Mouse (Mus musculus) forebrain, embryonic 11.5 days (tissue): ENCODE measurements around the gene A930004D18Rik. TPM values are rescaled to one million over a fixed set of nuclear protein-coding genes. Genes with fewer than 3 reads are reported as not detected.

Source experiments
- ATAC-seq: fragments of 200-750 bp; cut with Nextera tagmentation; replicated peaks from 2 replicates; pipeline ENCODE4 v1.8.0; 2017; ENCODE audit warnings: moderate TSS enrichment; ENCODE audit not compliant: low FRiP score
- DNase-seq: peaks from one replicate; pipeline ENCODE4 v3.0.0-alpha.2; 2017; ENCODE audit warnings: low spot score
- H3K27ac ChIP-seq: fragments of 300-500 bp; sonication (generic); 2 replicates; pipeline ENCODE4 v1.5.1; 2014; ENCODE audit warnings: low read depth, low read length
- H3K27me3 ChIP-seq: fragments of 300-500 bp; sonication (generic); 2 replicates; pipeline ENCODE4 v1.6.1; 2014; ENCODE audit warnings: mild to moderate bottlenecking, low read length, mixed read lengths; ENCODE audit not compliant: control insufficient read depth, insufficient read depth
- H3K36me3 ChIP-seq: fragments of 300-500 bp; sonication (generic); 2 replicates; pipeline ENCODE4 v1.6.1; 2014; ENCODE audit warnings: mild to moderate bottlenecking, low read length, moderate library complexity, mixed read lengths; ENCODE audit not compliant: control insufficient read depth, insufficient read depth
- H3K4me1 ChIP-seq: fragments of 300-500 bp; sonication (generic); replicated peaks from 2 replicates; pipeline ENCODE4 v1.6.1; 2014; ENCODE audit warnings: low read length, mixed read lengths; ENCODE audit not compliant: control insufficient read depth, insufficient read depth
- H3K4me2 ChIP-seq: fragments of 300-500 bp; sonication (generic); 2 replicates; pipeline ENCODE4 v1.6.1; 2014; ENCODE audit warnings: low read depth, mild to moderate bottlenecking, low read length, moderate library complexity, mixed read lengths; ENCODE audit not compliant: severe bottlenecking
- H3K4me3 ChIP-seq: fragments of 300-500 bp; sonication (generic); 2 replicates; pipeline ENCODE4 v1.5.1; 2014; ENCODE audit warnings: low read depth, low read length
- H3K9ac ChIP-seq: fragments of 300-500 bp; sonication (generic); 2 replicates; pipeline ENCODE4 v1.6.1; 2014; ENCODE audit warnings: low read length
- H3K9me3 ChIP-seq: fragments of 300-500 bp; sonication (generic); 2 replicates; pipeline ENCODE4 v1.6.1; 2016; ENCODE audit warnings: low read length, mixed read lengths; ENCODE audit not compliant: control insufficient read depth
- WGBS: fragments of 180-500 bp; shearing (Covaris S2); extraction: QIAGEN DNeasy Blood & Tissue Kit; methylation state at CpG from one replicate; pipeline ENCODE4 v1.1.7; 2014; 5-methylcytosine and 5-hydroxymethylcytosine counted together
- polyA plus RNA-seq: library from polyadenylated mRNA; unstranded; fragments of >200 nt; fragmentation: Nextera tagmentation; extraction: Ambion mirVana; gene quantifications from 2 replicates; pipeline ENCODE4 v1.2.1, GENCODE M21; 2014

Gene A930004D18Rik
- polyA plus RNA-seq, 1 experiment from 2014 or later, result 12.2 TPM

DNA sequence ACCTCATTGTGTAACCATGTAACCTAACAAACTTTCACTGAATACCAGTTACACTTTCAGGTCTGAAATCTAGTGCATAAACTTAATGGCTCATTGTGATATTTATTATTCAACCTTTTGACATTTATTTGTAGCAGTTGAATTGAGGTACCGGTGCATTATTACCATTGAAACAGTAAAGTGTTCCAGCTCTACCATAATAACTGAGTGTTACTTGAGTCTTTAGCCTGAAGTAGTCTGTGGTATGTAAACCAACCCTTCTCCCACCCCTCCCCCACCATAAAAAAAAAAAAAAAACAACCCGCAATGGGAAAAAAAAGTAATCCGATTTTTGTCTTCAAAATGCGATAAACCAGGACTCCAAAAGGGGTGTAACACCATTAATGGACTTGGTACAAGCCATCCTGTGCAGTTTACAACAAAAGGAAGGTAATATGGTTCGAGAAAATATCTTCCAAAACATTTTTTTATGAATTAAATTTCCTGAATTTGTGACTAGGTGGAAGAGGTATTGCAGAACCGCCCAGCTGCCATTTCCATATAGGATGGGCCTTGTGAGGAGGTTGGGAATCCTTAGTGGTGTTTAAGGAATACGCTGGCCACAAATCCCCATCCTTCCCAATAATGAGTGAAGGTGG is 7.7 kb upstream of the A930004D18Rik start:
- Histone ChIP-seq H3K9ac (peak overlapping the region; percentile 100), H3K9me3 (no peaks in the 10 kb centered on the region), H3K27ac (peak overlapping the region; percentile 99), H3K4me2 (peak overlapping the region; percentile 82), H3K36me3 (no peaks in the 10 kb centered on the region), H3K27me3 (no peaks in the 10 kb centered on the region), H3K4me3 (peak overlapping the region; percentile 99), H3K4me1 (peaks cover 21% of the 10 kb centered on the region)
- 2% methylated on average over 7 of the region's 7 CpGs for WGBS
- ATAC-seq (no peak), DNase-seq (no peak)

DNA sequence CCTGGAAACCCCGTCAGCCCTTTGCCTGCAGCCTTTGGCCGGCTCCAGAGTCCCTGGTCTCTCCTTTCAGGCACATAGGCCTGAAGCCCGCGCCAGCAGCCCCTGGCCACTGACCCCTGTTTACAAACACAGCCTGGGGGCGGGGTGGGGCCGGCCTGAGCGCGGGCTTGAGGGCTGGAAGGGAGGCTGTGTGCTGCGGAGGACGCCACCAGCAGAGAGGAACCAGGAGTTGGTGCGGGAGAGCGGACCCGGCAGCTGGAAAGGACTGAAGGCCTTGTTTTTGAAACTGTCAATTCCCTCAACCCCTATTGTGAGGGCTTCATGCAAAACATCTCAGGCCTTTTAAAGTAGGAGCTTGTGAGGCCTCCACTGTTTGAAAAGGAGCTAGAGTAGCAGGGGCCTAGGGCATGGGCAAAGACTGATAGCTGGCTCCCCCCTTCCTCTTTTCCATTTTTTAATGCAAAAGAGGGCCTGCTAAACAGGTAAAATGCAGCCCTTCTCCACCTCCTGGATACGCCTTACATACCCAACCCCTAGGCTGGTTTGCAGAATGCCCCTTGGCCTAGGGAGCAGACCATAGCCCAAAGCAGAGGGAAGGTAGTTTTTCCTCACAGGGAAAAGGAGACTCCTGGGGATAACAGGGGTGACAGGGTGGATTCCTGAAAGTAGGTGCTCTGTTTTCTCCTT is 3.8 kb upstream of the A930004D18Rik start:
- Histone ChIP-seq H3K9ac (peak overlapping the region; percentile 92), H3K4me2 (peak overlapping the region; percentile 82), H3K27ac (peak overlapping the region; percentile 97), H3K9me3 (no peaks in the 10 kb centered on the region), H3K36me3 (no peaks in the 10 kb centered on the region), H3K27me3 (no peaks in the 10 kb centered on the region), H3K4me3 (peak overlapping the region; percentile 39), H3K4me1 (peaks cover 33% of the 10 kb centered on the region)
- ATAC-seq, result peak; percentile 91
- 1% methylated on average over 14 of the region's 14 CpGs for WGBS
- DNase-seq, result peak; percentile 94

DNA sequence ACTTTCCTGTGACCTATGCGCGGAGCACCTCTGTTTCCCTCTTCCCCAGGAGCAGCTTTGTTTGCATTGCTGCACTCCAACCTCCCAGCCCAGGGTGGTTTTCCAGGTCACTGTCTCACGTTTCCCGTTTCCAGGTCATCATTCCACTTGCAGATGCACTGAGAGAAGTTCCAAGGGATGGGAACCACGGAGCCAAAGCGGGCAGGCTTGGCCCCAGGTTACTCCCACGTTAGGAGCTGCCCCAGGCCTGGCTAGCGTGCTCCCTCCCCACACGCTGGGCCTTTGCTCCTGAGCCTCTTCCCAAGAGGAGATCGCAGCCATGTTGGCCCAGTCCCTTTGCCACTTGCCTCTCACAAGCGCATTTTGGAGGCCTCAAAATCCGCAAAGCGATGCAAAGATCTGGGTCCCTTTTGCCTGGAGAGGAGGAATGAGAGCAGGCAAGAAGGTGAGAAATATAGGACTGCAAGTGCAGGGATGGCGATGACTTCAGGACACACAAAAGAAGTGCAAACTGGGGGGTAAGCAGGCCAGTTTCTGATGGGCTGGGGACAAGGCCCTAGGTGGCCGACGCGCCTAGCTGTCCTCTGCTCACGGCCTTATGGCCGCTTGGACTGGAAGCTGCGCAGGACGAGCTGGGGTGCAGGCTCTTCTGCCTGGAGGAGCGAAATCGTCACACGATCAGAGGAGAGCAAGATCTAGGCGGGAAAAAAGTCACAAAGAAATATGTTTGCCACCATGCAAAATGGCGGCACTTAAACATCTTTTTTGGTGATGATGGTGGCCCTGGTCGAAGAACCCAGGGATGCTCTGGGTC is 3.0 kb upstream of the A930004D18Rik start:
- peak overlapping the region; percentile 39 for H3K4me3 ChIP-seq
- DNase-seq (peak; percentile 75), ATAC-seq (peak; percentile 29)
- 3% methylated on average over 27 of the region's 27 CpGs for WGBS
- H3K9ac ChIP-seq, result peak overlapping the region; percentile 92
- H3K27ac ChIP-seq, result peak overlapping the region; percentile 97
- no peaks in the 10 kb centered on the region for H3K36me3 ChIP-seq
- H3K27me3 ChIP-seq, result no peaks in the 10 kb centered on the region
- H3K4me1 ChIP-seq, result peaks cover 35% of the 10 kb centered on the region
- H3K4me2 ChIP-seq, result peak overlapping the region; percentile 82
- H3K9me3 ChIP-seq, result no peaks in the 10 kb centered on the region

DNA sequence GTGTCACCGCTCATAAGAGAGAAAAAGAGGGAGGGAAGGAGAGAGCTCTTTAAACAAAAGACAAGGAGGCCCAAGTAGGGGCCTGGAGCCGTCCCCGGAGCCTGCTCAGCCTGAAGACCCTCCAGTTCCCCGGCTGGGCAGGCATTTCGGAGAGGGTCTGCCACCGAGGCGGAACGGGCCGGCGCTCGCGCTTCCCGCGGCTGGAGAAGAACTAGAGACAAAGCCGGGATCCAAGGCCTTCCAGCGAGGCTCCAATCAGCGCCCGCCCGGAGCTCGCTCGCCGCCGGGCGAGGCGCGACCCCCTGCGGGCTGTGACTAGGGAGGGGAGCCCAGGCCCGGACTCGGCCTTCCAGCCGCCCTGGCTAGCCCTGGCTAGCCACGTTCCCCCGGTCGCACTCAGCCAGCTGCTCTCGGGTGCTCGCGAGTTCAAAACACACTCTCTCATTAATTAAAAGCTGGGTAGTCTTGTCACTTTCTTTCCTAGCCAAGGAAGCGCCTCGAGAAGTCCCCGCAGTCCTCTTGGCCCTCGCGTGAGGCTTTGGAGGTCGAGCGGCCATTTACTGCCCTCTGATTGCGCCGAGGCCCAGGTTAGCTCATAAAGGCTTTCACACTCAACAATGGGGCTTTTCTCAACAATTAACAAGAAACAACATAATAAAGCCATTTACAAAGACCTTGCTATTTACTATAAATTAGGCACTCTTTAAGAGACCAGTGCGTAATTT is 2.2 kb upstream of the A930004D18Rik start:
- 1% methylated on average over 45 of the region's 46 CpGs for WGBS
- Histone ChIP-seq H3K9ac (peak overlapping the region; percentile 92), H3K4me2 (peak overlapping the region; percentile 82), H3K36me3 (no peaks in the 10 kb centered on the region), H3K4me1 (peaks cover 35% of the 10 kb centered on the region), H3K27ac (peak overlapping the region; percentile 97), H3K4me3 (peak overlapping the region; percentile 39), H3K27me3 (no peaks in the 10 kb centered on the region), H3K9me3 (no peaks in the 10 kb centered on the region)
- ATAC-seq (peak; percentile 58), DNase-seq (peak; percentile 88)

DNA sequence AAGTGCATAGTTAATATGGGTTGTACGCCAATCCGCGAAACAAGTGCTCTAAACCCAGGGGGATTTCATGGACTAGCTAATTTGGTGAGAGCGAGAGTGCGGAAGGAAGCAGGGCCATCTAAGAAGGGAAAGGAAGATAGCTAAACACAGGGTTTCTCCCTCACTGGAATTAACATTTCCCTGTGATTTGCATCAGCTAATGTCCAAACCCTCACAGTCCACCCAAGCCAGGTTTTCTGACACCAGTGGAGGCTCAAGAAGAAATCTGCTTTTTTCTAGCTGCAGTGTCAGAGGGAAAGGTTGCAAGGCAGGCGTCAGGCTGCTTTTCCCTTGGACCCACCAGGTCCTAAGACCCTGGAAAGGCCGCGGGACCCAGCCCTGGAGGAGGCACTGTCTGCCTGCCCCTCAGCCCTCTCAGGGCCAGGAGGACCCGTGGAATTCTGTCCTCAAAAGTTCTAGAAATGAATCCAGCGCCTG is 1.4 kb upstream of the A930004D18Rik start:
- Histone ChIP-seq H3K27me3 (no peaks in the 10 kb centered on the region), H3K36me3 (no peaks in the 10 kb centered on the region), H3K9me3 (no peaks in the 10 kb centered on the region), H3K27ac (peak overlapping the region; percentile 97), H3K4me3 (peak overlapping the region; percentile 39), H3K4me2 (peak overlapping the region; percentile 82), H3K9ac (peak overlapping the region; percentile 92), H3K4me1 (peaks cover 40% of the 10 kb centered on the region)
- ATAC-seq, result no peak
- WGBS, result 18% methylated on average over 10 of the region's 10 CpGs
- peak; percentile 70 for DNase-seq

DNA sequence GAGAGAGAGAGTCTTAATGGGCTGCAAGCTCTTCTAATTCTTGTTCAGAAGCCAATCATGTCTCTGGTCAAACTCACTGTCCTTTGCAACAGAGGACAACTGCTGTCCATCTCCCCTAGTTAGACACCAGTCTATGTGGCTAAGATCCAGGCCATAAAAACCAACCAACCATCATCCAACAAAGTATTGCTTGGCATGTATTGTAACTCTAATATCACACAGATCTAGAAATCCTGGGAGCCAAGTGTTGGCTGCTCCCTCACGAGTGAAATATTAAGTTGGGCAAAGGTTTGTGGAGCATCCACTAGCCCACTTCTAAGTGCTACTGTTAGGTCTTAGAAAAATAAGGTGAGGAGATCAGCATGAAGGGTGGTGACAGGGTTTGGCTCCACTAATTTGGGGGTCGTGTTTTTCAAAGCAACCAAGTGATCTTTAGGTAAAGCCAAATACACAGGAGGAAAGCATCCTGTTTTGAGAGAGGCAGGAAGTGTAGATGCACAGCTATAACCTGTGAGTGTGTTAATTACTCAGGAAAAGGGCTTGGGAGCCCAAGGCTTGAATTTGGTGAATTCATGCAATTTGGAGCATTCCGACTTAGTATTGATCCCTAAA is 710 bp upstream of the A930004D18Rik start:
- DNase-seq (no peak), ATAC-seq (no peak)
- H3K27me3 ChIP-seq, result no peaks in the 10 kb centered on the region
- peak overlapping the region; percentile 82; the same call in 1 of the 2 replicates for H3K4me2 ChIP-seq
- no peaks in the 10 kb centered on the region for H3K9me3 ChIP-seq
- H3K4me3 ChIP-seq, result no peak overlapping the region; the same call in 1 of the 2 replicates
- H3K4me1 ChIP-seq, result peaks cover 47% of the 10 kb centered on the region
- H3K27ac ChIP-seq, result no peak overlapping the region
- 41% methylated on average over 3 of the region's 3 CpGs for WGBS
- no peaks in the 10 kb centered on the region for H3K36me3 ChIP-seq
- peak overlapping the region; percentile 92 for H3K9ac ChIP-seq

DNA sequence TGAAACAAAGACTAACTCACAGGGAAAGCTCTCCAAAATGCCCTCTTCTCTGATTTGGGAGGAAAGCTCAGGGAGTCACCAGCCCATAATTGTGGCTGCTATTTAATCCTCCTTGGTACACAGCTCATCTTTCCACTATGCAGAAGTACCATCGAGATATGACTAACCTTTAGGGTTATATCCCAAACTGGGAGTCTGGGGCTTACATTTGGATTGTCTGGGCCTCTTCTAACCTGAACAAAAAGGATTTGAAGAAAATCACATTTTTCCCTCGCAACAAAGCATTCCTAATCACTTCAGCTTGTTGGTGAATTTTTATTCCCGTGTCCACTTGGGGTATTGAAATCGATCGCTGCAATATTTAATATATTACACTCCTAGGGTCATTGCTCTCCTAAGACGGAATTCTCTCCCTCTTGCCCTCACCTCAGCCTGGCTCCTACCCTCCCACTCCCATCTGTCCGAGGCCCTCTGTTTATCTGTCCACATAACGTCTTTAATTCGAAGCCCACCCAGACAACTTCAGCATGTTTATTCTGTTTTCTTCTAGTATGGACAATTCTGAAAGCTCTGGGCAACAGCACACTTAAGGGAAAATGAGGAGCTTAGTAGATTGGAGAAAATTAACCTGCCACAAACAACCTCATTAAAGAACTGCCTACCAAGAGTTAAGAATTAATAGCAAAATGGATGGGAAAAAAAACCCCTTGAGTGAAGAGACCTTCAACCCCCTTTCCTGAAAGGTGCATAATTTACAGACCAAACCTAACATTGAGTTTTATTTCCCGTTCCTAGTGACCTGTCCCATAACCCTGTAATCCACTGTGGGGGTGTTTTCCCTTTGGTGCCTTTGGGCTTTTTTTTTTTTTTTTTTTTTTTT is 2.9 kb downstream of the A930004D18Rik start:
- H3K4me2 ChIP-seq, result peak overlapping the region; percentile 99; the same call in 1 of the 2 replicates

More for the DNA sequence above, 2.9 kb downstream of the A930004D18Rik start:
- Histone ChIP-seq H3K4me1 (peaks cover 47% of the 10 kb centered on the region), H3K27ac (peak overlapping the region; percentile 76; the same call in 1 of the 2 replicates), H3K4me3 (no peak overlapping the region), H3K27me3 (no peaks in the 10 kb centered on the region), H3K36me3 (no peaks in the 10 kb centered on the region), H3K9me3 (no peaks in the 10 kb centered on the region), H3K9ac (peak overlapping the region; percentile 96)
- DNase-seq (no peak), ATAC-seq (no peak)
- 24% methylated on average over 10 of the region's 10 CpGs for WGBS
